Mouse (Mus musculus): Measurements from ENCODE around the gene Igfn1.

Gene Igfn1

GRCm38 (mm10) chr1:136007211-136008158 lies 1.3 kb upstream of the Igfn1 start, which contains the start of gene Tmem9:
Gene Tmem9 (plus strand): TSS chr1:136008150.
- DNase-seq (ENCODE audit: low spot score in 2 of 2), result peak; percentile 28 to 32

GRCm38 (mm10) chr1:136001438-136001837 lies 4.7 kb downstream of the Igfn1 start:
- no peak for DNase-seq (ENCODE audit: low spot score in 2 of 2)

- no peak for DNase-seq (ENCODE audit: low spot score in 2 of 2)
These were observed 6.3 kb downstream of the Igfn1 start for GRCm38 (mm10) chr1:135999720-136000287.

GRCm38 (mm10) chr1:135997537-135997936 lies 8.6 kb downstream of the Igfn1 start:
- DNase-seq (ENCODE audit: low spot score in 2 of 2), result no peak

- DNase-seq (ENCODE audit: low spot score in 2 of 2), result no peak
These were observed 12.7 kb downstream of the Igfn1 start for GRCm38 (mm10) chr1:135993470-135993869.

- no peak for DNase-seq (ENCODE audit: low spot score in 2 of 2)
These were observed 16.3 kb downstream of the Igfn1 start for GRCm38 (mm10) chr1:135989876-135990275.

- no peak for DNase-seq (ENCODE audit: low spot score in 2 of 2)
These were observed 22.0 kb downstream of the Igfn1 start for GRCm38 (mm10) chr1:135984105-135984504.

- no peak for DNase-seq (ENCODE audit: low spot score in 2 of 2)
These were observed 33.6 kb downstream of the Igfn1 start for GRCm38 (mm10) chr1:135972576-135972975.

- no peak for DNase-seq (ENCODE audit: low spot score in 2 of 2)
These were observed 35.7 kb downstream of the Igfn1 start for GRCm38 (mm10) chr1:135970486-135970885.

- no peak for DNase-seq (ENCODE audit: low spot score in 2 of 2)
These were observed 38.4 kb downstream of the Igfn1 start for GRCm38 (mm10) chr1:135967739-135968138.

- no peak for DNase-seq (ENCODE audit: low spot score in 2 of 2)
These were observed 41.6 kb downstream of the Igfn1 start for GRCm38 (mm10) chr1:135964561-135964960.

- no peak for DNase-seq (ENCODE audit: low spot score in 2 of 2)
These were observed 43.0 kb downstream of the Igfn1 start for GRCm38 (mm10) chr1:135963177-135963576.

GRCm38 (mm10) chr1:135958483-135958882 lies 47.7 kb downstream of the Igfn1 start:
- DNase-seq (ENCODE audit: low spot score in 2 of 2), result no peak

- no peak for DNase-seq (ENCODE audit: low spot score in 2 of 2)
These were observed 57.3 kb downstream of the Igfn1 start for GRCm38 (mm10) chr1:135948871-135949270.

- no peak for DNase-seq (ENCODE audit: low spot score in 2 of 2)
These were observed 59.9 kb downstream of the Igfn1 start for GRCm38 (mm10) chr1:135946247-135946646.

- DNase-seq (ENCODE audit: low spot score in 2 of 2), result peak in 1 of 2 experiments; percentile 30
These were observed 60.4 kb downstream of the Igfn1 start for GRCm38 (mm10) chr1:135945711-135946110.

- peak; percentile 64 to 79 for DNase-seq (ENCODE audit: low spot score in 2 of 2)
These were observed 61.4 kb downstream of the Igfn1 start for GRCm38 (mm10) chr1:135944526-135945259.

GRCm38 (mm10) chr1:135943713-135944112 lies 62.4 kb downstream of the Igfn1 start:
- DNase-seq (ENCODE audit: low spot score in 2 of 2), result no peak

GRCm38 (mm10) chr1:135942116-135942515 lies 64.0 kb downstream of the Igfn1 start:
- DNase-seq (ENCODE audit: low spot score in 2 of 2), result no peak

GRCm38 (mm10) chr1:135941259-135942006 lies 64.7 kb downstream of the Igfn1 start:
- DNase-seq (ENCODE audit: low spot score in 2 of 2), result no peak

- no peak for DNase-seq (ENCODE audit: low spot score in 2 of 2)
These were observed 70.1 kb downstream of the Igfn1 start for GRCm38 (mm10) chr1:135936091-135936490.

Data from frontal cortex, postnatal 25 days (tissue).